Mouse (Mus musculus): ENCODE data around the gene Adap1.

DNA sequence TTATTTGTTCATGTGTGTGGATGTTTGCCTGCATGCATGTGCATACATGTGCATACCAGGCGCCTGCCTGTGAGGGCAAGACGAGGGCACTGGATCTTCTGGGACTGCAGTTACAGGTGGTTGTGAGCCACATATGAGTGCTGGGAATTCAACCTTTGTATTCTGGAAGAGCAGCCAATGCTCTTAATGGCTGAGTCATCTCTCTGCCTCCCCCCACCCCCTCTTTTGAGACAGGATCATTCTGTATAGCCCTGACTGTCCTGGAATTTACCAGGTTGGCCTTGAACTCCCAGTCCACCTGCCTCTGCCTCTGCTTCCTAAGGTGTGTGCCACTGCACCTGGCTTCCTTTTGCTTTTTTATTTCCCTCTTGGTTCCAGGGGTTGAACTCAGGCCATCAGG, 49.4 kb upstream of the Adap1 start:
- TF ChIP-seq CTCF (conservative IDR thresholded peaks at IDR 0.05; ENCODE audit: insufficient read depth, insufficient read length, low read depth, low read length) (no peak), POLR2A (IDR thresholded peaks at IDR 0.05; ENCODE audit: low read depth, low read length) (no peak)
